Mouse (Mus musculus) neutrophil, adult 5-6 weeks (primary cell): ENCODE measurements around the gene Tmem151a. TPM values are rescaled to one million over a fixed set of nuclear protein-coding genes. Genes with fewer than 3 reads are reported as not detected.
A peak's percentile ranks its signal among the peaks of the same experiment; 100 is the strongest.
"Not testable (repeated sequence)": the region's sequence is repeated elsewhere in the genome, so short reads cannot be mapped to it uniquely, and the experiment has no call there.

Experiments
- ATAC-seq: fragments of 151-379, 151-347 bp; 2 replicates; pipeline ENCODE4 v1.8.0; 2017; ENCODE audit warnings: mild to moderate bottlenecking, moderate TSS enrichment; ENCODE audit not compliant: insufficient number of reproducible peaks, poor library complexity, low FRiP score, severe bottlenecking; ENCODE audit errors: extremely low read depth
- total RNA-seq: library from RNA; stranded (forward); fragments of 200-1000 nt; gene quantifications from 2 replicates; pipeline ENCODE4 v1.2.3, GENCODE M21; 2017

Tmem151a gene
- total RNA-seq, 1 experiment from 2014 or later: not detected

GRCm38 (mm10) chr19:5095887-5096474, 10.7 kb upstream of the Tmem151a start:
- ATAC-seq: no peak

DNA sequence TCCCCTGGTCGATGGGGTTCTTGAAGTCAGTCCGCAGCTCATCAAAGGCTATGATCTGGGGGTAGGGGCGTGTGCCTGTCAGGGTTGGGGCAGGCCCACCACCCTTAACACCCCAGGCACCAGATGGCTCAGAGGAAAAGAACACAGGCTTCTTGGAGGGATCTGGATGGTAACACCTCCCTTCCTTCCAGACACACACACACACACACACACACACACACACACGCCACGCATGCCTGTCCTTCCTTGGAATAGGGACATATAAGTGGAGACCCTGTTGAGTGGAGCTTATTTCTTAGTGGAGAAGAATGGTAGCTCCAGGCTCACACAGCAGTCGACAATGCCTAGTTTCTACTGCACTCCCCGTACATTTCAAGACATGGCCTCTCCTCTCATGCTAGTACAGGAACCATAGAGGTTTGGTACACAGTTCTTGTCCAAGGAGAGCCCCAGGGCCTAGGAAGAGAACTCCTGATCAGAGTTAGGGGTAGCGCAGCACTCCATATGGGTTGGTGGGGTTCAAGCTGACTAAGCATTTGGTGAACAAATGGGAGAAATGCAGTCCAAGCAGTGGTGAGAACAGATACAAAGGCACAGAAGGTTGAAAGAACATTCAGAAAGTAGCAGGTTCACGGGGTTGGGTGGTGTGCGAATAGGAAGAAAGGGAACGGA, 9.6 kb upstream of the Tmem151a start:
- no peak for ATAC-seq

- ATAC-seq: peak; percentile 57
These were observed 8.9 kb upstream of the Tmem151a start for GRCm38 (mm10) chr19:5094243-5094632.

- ATAC-seq: no peak
These were observed 8.3 kb upstream of the Tmem151a start for GRCm38 (mm10) chr19:5093481-5094242.

DNA sequence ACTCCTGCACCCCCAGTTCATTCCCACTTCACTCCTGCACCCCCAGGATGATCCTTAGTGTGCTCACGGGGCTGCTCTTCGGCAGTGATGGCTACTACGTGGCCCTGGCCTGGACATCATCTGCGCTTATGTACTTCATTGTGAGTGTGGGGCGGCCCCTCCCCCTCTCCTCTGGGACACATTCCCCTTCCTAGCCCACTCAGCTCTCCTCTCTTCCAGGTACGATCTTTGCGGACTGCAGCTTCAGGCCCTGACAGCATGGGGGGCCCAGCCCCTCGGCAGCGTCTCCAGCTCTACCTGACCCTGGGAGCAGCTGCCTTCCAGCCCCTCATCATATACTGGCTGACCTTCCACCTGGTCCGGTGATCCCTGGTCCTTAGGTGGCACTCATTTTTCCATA, 6.8 kb upstream of the Tmem151a start:
- no peak for ATAC-seq

GRCm38 (mm10) chr19:5089324-5089723, 4.0 kb upstream of the Tmem151a start:
- ATAC-seq: no peak

DNA sequence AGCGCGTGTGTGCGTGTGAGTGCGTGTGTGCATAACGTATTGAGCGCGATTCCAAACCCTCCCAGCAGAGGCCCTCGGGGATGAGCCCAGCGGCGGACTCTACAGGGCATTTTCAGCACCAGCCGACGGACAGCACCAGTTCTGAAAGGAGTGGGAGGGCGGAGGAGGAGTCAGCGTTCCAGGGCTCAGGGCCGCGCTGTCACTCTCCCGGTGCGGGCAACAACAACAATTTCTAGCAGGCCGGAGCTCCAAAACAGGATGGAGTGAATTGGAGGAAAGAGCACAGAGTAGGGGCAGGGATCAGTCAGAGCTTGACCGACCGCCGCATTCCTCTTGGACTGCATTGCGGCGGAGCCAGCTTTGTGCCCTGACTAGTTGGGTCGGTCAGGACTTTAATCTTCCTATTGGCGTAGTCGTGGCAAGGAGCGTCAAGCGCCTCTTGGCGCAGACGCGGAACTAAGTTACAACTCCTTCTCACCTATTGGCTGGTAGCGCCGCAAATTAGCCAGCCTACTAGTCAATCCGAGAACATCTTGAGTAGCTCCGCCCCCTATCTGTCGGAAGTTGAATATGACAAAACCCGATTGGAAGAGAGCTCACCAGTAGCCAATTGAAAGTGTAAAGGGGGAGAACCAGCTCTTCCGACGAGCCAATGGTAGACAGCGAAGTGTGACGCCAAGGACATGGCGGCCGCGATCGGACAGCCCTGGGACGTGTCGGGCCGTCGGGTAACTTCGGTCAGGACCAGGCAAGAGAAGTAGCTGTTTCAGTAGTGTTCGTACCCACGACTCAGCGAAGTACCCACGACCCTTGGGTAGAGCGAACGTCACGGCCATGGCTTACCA, 2.8 kb upstream of the Tmem151a start, which contains the start of gene Yif1a:
Yif1a (plus strand) TSS at position 655 of the 845 bp plus-strand sequence.
- ATAC-seq: peak; percentile 84

DNA sequence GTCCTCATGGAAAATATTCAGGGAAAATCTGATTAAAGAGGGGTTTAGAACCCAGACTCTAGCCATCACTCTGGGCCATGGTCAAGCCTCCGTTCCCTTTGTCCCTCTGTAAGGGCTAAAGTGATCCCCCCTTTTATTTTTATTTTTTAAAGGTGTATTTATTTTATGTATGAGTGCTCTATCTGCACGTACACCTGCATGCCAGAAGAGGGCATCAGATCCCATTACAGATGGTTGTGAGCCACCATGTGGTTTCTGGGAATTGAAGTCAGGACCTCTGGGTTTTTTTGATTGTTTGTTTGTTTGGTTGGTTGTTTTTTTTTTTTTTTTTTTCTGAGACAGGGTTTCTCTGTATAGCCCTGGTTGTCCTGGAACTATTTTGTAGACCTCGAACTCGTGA, 1.2 kb upstream of the Tmem151a start:
- not testable (repeated sequence) for ATAC-seq

GRCm38 (mm10) chr19:5084834-5085144, 542 bp downstream of the Tmem151a start:
- ATAC-seq: no peak

- no peak for ATAC-seq
These were observed 1.1 kb downstream of the Tmem151a start for GRCm38 (mm10) chr19:5083961-5084833.

- no peak for ATAC-seq
These were observed 2.7 kb downstream of the Tmem151a start for GRCm38 (mm10) chr19:5082596-5082995.

- ATAC-seq: no peak
These were observed 3.3 kb downstream of the Tmem151a start for GRCm38 (mm10) chr19:5082005-5082404.

GRCm38 (mm10) chr19:5079279-5079678, 6.1 kb downstream of the Tmem151a start:
- ATAC-seq: no peak

GRCm38 (mm10) chr19:5073518-5073917, 11.8 kb downstream of the Tmem151a start:
- ATAC-seq: no peak

GRCm38 (mm10) chr19:5073028-5073427, 12.3 kb downstream of the Tmem151a start:
- no peak for ATAC-seq

DNA sequence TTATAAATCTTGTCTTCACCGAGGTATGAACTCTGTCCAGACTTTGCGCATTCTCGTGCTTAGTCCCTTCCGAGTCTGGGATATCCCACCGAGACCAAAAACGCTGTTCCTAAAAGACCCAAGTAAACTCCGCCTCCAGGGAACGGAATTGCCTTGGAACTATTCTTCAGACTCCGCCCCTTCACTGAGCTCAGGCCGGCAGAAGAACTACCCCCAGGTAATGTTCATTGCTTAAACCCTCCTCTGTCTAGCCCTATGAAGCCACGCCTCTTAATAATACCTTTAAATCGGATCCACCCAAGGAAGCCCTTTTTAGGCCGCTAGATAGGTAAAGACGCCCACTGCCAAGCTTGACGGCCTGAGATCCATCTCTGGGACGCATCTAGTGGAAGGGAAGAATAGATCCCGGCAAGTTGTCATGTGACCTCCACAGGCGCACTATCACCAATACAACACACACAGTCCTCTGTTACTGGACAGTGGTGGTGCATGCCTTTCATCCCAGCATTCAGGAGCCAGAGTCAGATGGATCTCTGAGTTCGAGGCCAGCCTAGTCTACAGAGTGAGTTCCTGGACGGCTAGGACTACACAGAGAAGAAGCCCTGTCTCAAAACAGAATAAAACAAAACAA, 12.8 kb downstream of the Tmem151a start:
- no peak for ATAC-seq

DNA sequence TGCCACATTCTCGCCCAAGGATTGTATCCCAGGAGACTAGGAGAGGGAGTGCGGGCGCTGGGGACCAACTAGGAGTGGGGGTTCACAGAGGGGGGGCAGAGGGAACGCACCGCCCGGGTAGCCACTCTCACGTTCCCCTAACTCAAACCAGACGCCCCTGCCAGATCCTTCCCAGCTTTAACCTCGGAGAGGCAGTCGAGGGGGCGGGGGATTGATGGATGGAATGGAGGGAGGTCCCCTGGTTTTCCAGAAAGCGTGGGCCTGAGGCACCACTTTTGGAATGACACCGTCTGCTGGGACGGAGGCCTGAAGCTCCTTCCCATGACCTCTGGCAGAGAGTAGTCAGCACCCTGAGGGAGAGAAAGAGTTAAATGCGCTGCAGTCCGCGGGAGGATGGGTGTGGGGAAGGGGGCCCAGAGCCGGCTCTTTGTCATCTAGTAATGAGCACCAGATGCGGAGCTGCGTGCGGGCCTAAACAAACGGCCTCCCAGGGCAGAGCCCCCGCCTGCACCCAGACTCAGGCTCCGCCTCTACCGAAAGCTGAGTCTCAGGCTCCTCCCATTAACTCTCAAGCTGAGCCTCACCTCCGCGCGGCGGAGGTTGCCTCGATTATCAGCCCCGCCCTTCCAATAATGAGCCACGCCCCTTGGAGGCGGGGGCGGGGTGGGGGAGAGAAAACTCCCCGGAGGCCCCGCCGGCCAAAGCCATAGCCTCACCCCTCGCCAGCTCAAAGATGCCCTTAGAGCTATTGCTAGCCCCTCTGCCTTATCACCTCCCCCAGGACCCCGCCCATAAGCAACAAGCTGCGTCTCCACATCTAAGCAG, 13.6 kb downstream of the Tmem151a start:
- no peak for ATAC-seq
